Mouse (Mus musculus): ENCODE results near the gene Fbxw8.

Fbxw8 gene

DNA sequence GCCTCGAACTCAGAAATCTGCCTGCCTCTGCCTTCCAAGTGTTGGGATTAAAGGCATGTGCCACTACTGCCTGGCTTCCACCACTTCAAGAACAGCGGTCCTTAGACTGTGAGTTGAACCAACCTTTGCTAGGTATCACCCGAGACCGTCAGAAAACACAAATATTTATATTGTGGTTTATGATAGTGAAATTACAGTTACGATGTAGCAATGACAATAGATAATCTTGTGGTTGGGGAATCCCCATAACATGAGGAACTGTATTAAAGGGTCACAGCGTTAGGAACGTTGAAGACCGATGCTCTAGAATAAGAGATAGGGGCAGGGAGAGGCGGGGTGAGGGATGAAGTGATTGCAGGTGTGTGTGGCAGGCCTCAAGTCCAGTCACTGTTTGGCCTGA is 109.9 kb downstream of the Fbxw8 start:
- DNase-seq (ENCODE audit: low spot score in 2 of 2): no peak

DNA sequence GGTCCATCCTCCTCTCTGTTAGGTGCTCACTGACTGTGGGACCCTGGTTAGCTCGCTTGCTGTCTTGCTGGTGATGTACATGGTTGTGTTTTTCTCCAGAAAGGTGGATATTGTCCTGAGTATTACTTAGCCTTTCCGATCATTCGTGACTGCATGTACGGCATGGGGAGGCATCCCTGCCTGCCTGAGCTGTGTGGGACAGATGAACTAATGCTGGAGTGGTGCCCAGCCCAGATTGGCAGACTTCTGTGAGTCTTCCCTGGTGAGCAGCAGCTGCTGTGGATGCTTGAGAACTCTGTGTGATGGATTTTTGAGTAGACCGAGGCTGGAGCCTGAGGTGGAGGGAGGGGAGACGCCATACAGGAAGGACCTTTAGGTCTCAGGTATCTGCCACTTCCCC is 110.4 kb downstream of the Fbxw8 start:
- peak in 1 of 2 experiments; percentile 64 for DNase-seq (ENCODE audit: low spot score in 2 of 2)

DNA sequence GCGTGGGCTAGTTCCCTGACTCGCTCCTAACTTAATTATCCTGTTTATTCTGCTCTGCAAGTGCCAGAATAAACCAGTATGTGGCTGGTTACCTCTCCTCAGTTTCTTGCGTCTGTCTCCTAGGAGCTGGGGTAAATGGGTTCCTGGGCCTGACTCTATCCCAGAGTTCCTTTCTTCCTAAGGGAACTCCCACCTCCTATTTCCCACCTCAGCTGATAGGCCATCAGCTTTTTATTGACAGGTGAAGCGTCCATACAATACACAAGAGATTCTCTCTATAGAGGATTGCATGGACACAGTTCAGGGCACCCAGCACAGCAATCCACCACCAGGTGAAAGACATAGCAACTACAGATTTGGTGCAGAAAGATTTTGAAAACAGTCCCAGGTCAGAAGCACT is 111.5 kb downstream of the Fbxw8 start:
- no peak for DNase-seq (ENCODE audit: low spot score in 2 of 2)

GRCm38 (mm10) chr5:118042599-118042998 is 112.7 kb downstream of the Fbxw8 start:
- no peak for DNase-seq (ENCODE audit: low spot score in 2 of 2)

- DNase-seq (ENCODE audit: low spot score in 2 of 2): no peak
These were observed 116.0 kb downstream of the Fbxw8 start for GRCm38 (mm10) chr5:118039241-118039668.

- DNase-seq (ENCODE audit: low spot score in 2 of 2): no peak
These were observed 117.3 kb downstream of the Fbxw8 start for GRCm38 (mm10) chr5:118037798-118038484.

- DNase-seq (ENCODE audit: low spot score in 2 of 2): peak in 1 of 2 experiments; percentile 62
These were observed 118.1 kb downstream of the Fbxw8 start for GRCm38 (mm10) chr5:118036888-118037797.

GRCm38 (mm10) chr5:118035786-118036185 is 119.5 kb downstream of the Fbxw8 start:
- DNase-seq (ENCODE audit: low spot score in 2 of 2): no peak

DNA sequence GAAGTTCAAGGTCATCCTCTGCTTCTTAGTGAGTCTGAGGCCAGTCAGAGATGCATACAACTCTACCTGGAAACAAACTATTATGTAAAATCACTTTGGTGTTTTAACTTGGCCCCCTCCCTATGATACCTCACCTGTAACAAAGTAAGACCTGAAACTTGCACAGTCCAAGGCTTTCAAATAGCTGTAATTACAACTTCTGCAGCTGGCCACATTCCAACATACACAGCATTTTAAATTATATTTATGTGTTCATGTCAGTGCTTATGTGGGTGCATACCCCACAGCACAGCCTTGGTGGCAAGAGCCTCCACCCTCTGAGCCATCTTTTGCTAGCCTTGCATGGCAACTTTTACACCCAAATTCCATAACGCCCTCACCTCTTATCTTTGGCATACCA is 120.6 kb downstream of the Fbxw8 start:
- DNase-seq (ENCODE audit: low spot score in 2 of 2): no peak

GRCm38 (mm10) chr5:118033740-118034139 is 121.5 kb downstream of the Fbxw8 start:
- DNase-seq (ENCODE audit: low spot score in 2 of 2): no peak

DNA sequence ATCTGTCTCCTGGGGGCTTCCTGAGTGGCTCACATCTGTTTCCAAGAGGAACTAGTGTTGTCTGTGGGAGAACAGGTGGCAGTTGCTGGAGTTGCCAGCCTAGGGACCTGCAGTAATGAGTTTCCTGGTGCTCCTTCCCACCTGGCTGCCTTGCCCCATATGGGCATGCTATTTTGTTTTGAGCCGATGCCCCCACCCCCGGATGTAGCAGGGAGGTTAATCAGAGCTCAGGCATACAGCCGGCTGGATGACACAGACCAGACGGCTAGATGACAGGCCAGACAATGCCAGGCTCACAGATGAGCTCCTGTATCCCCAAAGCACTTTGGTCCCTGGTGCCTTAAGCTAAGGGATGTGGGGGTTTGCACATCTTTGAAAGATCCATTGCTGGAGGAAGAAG is 121.9 kb downstream of the Fbxw8 start:
- DNase-seq (ENCODE audit: low spot score in 2 of 2): no peak

- no peak for DNase-seq (ENCODE audit: low spot score in 2 of 2)
These were observed 123.8 kb downstream of the Fbxw8 start for GRCm38 (mm10) chr5:118031508-118031907.

- DNase-seq (ENCODE audit: low spot score in 2 of 2): no peak
These were observed 124.2 kb downstream of the Fbxw8 start for GRCm38 (mm10) chr5:118031059-118031458.

- DNase-seq (ENCODE audit: low spot score in 2 of 2): no peak
These were observed 125.1 kb downstream of the Fbxw8 start for GRCm38 (mm10) chr5:118030022-118030675.

DNA sequence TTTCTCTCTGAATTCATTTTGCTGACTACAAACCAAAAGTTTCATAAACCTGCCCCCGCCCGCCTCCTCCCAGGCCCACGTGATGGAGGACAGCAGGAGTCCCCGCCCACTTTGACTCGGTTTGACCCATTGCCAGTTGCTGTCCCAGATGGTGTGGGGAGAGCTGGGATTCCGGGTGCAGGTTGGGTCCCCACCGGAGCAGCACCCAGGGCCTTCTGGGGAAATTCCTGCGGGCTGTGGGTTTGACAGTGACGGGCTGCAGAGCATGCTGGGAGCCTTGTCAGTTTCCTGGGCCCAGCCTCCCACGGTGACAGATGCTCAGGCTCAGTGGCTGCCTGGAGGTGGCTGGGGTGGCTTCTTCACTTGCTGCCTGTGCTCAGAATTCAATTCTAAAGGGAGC is 125.8 kb downstream of the Fbxw8 start:
- peak; percentile 87 to 90 for DNase-seq (ENCODE audit: low spot score in 2 of 2)

DNA sequence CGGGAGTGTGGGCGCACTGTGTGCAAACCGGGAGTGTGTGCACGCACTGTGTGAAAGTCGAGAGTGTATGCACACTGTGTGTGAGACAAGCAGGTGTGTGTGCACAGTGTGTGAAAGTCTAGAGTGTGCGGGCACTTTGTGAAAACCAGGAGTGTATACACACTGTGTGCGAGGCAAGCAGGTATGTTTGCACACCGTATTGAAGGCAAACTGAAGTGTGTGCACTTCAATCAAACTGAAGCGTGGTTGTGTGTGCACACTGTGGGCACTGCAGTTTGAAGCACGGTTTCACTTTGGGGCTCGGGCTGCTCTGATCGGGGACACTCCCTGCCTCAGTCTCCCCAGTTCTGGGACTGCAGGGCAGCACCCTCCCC is 126.2 kb downstream of the Fbxw8 start:
- DNase-seq (ENCODE audit: low spot score in 2 of 2): no peak

GRCm38 (mm10) chr5:118028191-118029034 is 126.9 kb downstream of the Fbxw8 start:
- no peak for DNase-seq (ENCODE audit: low spot score in 2 of 2)

GRCm38 (mm10) chr5:118027698-118028190 is 127.5 kb downstream of the Fbxw8 start, which contains the start of gene Tesc:
TSS of gene Tesc (plus strand) at chr5:118027743.
- no peak for DNase-seq (ENCODE audit: low spot score in 2 of 2)

DNA sequence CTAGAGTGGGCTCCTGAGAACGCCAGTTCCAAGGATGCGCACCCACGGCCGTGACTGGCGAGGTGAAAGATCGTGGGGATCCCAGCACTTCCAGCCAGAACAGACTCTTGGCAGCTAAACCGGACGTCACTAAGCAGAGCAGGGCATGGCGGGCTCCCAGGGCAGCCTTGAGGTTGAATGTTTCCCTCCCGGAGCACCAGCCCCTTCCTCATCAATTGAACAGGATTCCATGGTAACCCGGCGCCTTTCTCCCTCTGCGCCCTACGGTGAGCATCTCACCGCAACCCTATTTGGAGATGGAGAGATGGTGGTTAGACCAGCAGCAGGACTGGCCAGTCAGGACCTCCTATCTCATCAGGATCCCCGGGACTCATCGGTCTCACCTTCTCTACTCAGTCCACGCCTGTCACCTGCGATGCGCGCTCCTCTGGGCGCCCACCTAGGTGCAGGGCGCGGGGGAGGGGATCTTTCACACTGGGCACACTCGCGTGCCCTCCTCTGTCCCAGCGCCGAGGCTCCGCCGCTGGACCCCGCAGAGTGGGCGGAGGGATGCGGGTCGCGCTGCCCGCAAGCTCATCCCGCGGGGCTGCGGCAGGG is 128.1 kb downstream of the Fbxw8 start:
- DNase-seq (ENCODE audit: low spot score in 2 of 2): no peak

DNA sequence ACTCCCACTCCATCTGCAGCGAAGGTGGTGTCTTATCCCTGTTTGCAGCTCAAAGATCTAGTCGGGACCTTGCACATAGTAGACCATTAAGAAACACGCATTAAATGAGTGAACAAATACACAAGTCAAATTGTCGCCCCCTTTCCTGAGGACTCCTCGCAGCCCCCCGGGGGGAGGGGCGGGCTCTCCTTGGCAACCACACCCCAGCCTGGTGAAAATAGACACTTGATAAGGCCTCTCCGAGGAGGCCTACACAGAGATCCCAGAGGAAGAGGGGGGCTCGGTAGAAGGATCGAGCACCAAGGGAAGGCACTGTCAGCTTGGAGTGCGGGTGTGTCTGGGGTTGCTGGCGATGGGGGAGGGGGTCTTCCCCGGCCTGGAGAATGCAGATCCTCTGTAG is 128.9 kb downstream of the Fbxw8 start:
- DNase-seq (ENCODE audit: low spot score in 2 of 2): no peak

DNA sequence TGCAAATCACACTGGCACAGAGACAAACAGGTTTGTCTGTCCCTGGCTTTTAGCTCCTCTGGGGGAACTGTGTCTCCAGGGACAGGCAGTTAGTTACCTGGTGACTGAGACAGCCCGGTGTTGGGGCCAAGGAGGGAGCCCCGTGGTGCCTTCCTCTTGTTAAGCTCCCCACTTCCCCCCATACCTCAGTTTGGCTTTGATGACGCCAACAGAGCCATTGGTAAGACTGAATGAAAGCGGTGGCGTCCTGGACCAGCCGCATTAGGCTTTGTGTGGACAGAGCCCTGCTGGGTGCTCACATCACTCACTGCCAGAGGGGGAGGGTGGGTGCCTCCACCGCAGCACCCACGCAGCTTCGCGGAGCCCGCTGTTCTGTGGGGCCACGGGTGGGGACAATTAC is 129.4 kb downstream of the Fbxw8 start:
- DNase-seq (ENCODE audit: low spot score in 2 of 2): no peak
